Mouse (Mus musculus) small intestine, adult 2 months (tissue): ENCODE data around the gene Armc3. TPM values are rescaled to one million over a fixed set of nuclear protein-coding genes. Genes with fewer than 3 reads are reported as not detected.
"Not testable (repeated sequence)": the region's sequence is repeated elsewhere in the genome, so short reads cannot be mapped to it uniquely, and the experiment has no call there.

Experiments
- H3K27ac ChIP-seq: fragments of 200-500 bp; 2 replicates; pipeline ENCODE4 v1.5.1; 2012; ENCODE audit warnings: low read depth, low read length, control low read depth, inconsistent platforms; ENCODE audit not compliant: insufficient read depth
- H3K27me3 ChIP-seq: fragments of 200-500 bp; 2 replicates; pipeline ENCODE4 v1.6.1; 2012; ENCODE audit warnings: mild to moderate bottlenecking, moderate library complexity, low read length, inconsistent platforms; ENCODE audit not compliant: control insufficient read depth, insufficient read depth
- H3K36me3 ChIP-seq: fragments of 200-500 bp; 2 replicates; pipeline ENCODE4 v1.6.1; 2012; ENCODE audit warnings: mild to moderate bottlenecking, low read length, control low read depth, inconsistent platforms; ENCODE audit not compliant: control insufficient read depth, insufficient read depth
- H3K4me1 ChIP-seq: fragments of 200-500 bp; 2 replicates; pipeline ENCODE4 v1.6.1; 2012; ENCODE audit warnings: low read length, inconsistent platforms, mixed read lengths; ENCODE audit not compliant: control insufficient read depth, insufficient read depth, insufficient read length
- H3K4me3 ChIP-seq: fragments of 200-500 bp; 2 replicates; pipeline ENCODE4 v1.5.1; 2012; ENCODE audit warnings: low read depth, mild to moderate bottlenecking, control low read depth, inconsistent platforms, low read length, moderate library complexity
- CTCF ChIP-seq: fragments of 200-500 bp; IDR thresholded peaks from 2 replicates; pipeline ENCODE4 v1.5.1; 2012; ENCODE audit warnings: low read depth, mild to moderate bottlenecking, control low read depth, inconsistent platforms, low read length, moderate library complexity, mixed read lengths; ENCODE audit not compliant: insufficient replicate concordance, insufficient read length; ENCODE audit errors: extremely low read depth
- POLR2A ChIP-seq: fragments of 200-500 bp; IDR thresholded peaks from 2 replicates; pipeline ENCODE4 v1.6.1; 2012; ENCODE audit warnings: low read depth, mild to moderate bottlenecking, control low read depth, inconsistent platforms, low read length, moderate library complexity
- WGBS: fragments of 180-500 bp; shearing (Covaris S2); methylation state at CpG from one replicate; pipeline ENCODE4 v1.1.7; 2018; 5-methylcytosine and 5-hydroxymethylcytosine counted together
- polyA plus RNA-seq: library from polyadenylated mRNA; depleted of rRNA; stranded (reverse); fragments of >200 nt; gene quantifications from 2 replicates; pipeline ENCODE4 v1.2.3, GENCODE M21; 2012

Armc3 gene
- polyA plus RNA-seq, 1 experiment = not detected

DNA sequence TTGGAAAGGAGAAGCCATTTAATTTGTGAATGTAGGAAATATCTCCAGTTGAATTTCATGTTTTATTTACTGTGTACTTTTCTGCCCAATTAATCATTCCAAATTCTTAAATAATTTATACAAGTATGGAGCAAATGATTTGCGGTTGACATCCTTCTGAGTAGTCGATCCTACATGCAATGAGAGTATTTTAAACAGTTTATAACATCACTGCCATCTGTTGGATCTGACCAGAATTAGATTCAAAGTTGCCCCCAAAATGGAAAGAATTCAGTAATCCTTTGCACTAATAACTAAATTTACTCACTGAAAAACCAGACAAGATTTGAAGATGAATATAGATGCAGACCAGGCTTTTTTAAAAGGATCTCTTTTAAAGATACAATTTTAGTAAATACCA, 75.5 kb downstream of the Armc3 start:
- 55% methylated on average over 2 of the region's 2 CpGs for WGBS
- Histone ChIP-seq H3K27ac (no peak overlapping the region), H3K36me3 (no peaks in the 10 kb centered on the region), H3K4me3 (no peak overlapping the region), H3K4me1 (no peaks in the 10 kb centered on the region), H3K27me3 (no peaks in the 10 kb centered on the region; the same call in 1 of the 2 replicates)
- TF ChIP-seq POLR2A (no peak), CTCF (no peak)

DNA sequence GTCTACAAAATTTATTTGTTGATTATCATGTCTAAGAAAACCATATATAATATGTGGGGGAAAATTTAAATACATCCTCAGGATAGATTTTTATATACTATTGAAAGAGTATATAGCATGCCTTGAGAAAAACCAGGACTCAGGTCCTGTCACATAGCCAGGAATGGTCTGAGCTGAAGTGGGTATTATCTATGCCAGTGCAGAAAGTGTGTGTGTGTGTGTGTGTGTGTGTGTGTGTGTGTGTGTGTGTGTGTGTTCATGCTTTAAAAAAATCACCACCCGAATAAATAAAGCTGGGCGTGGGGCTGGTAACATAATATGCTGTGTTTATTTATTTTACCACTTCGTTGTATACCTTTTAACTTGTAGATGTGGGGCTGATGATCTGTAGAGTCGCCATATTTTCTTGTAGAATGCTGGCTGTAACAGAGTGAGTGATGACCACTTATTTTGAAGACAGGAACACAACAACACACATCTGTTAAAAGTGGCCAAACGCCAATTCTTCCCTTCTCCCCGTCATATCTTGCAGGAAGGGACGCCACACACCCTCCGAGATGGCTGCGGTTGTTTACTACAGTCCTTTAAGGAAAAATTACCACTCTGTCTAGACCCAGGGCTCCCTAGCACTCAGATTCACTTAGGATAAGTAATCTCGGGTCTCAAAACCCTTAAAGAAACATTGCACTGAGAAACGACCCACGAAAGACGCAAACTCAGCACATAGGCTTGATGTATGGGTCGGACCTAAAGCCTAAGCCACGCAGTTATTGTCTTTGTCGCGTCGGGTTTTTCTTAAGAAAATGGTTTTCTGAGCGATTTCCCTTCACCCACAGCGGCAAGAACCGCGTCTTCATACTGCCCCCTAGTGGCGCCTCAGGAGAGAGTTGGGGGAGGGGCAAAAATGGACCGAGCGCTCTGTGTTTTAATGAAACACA, 76.8 kb downstream of the Armc3 start:
- Histone ChIP-seq H3K27me3 (no peaks in the 10 kb centered on the region; the same call in 1 of the 2 replicates), H3K27ac (no peak overlapping the region), H3K4me3 (peak overlapping the region; percentile 39), H3K4me1 (no peaks in the 10 kb centered on the region), H3K36me3 (no peaks in the 10 kb centered on the region)
- 7% methylated on average over 25 of the region's 25 CpGs for WGBS
- TF ChIP-seq POLR2A = no peak
- peak; percentile 93 for TF ChIP-seq CTCF

DNA sequence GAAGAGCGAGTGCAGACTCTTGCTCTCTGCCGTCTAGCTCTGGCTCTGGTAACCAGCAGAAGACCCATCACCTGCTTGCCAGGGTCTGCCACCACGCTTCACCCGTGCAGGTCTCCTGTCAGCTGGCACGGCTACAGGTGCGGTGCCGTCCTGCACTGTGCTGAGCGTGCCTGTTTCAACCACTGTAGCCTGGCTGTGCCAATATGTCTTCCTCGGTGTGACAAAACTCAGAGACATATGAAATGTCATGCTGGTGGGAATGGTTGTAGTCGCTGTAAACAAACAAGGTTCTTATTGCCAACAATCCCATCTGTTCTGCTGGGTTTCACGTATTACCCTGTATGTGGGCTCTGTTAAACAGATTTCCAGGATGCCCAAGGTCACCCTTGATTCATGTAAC, 81.2 kb downstream of the Armc3 start:
- Histone ChIP-seq H3K27ac (no peak overlapping the region), H3K27me3 (no peaks in the 10 kb centered on the region), H3K36me3 (no peaks in the 10 kb centered on the region), H3K4me3 (no peak overlapping the region), H3K4me1 (no peaks in the 10 kb centered on the region)
- TF ChIP-seq POLR2A (no peak), CTCF (no peak)
- 81% methylated on average over 11 of the region's 11 CpGs for WGBS

DNA sequence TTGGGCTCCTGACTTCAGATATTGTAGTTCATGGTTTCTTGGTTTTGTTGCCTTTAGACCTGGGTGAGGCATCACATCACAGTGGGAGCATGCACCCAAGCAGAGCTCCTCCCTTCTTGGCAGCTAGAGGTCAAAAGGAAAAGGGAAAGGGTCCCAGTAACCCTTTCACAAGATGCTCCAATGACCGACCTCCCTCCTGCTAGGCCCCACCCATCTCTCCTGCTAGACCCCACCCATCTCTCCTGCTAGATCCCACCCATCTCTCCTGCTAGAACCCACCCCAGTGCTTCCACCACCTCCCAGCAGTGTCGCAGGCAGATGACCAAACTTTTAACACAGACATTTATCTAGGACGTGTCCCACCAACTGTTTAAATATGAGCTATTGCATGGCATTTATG, 93.3 kb downstream of the Armc3 start:
- TF ChIP-seq CTCF = no peak
- no peak for TF ChIP-seq POLR2A
- Histone ChIP-seq H3K4me1 (no peaks in the 10 kb centered on the region), H3K27ac (no peak overlapping the region), H3K4me3 (no peak overlapping the region), H3K36me3 (no peaks in the 10 kb centered on the region), H3K27me3 (no peaks in the 10 kb centered on the region)
- 53% methylated on average over 3 of the region's 3 CpGs for WGBS

DNA sequence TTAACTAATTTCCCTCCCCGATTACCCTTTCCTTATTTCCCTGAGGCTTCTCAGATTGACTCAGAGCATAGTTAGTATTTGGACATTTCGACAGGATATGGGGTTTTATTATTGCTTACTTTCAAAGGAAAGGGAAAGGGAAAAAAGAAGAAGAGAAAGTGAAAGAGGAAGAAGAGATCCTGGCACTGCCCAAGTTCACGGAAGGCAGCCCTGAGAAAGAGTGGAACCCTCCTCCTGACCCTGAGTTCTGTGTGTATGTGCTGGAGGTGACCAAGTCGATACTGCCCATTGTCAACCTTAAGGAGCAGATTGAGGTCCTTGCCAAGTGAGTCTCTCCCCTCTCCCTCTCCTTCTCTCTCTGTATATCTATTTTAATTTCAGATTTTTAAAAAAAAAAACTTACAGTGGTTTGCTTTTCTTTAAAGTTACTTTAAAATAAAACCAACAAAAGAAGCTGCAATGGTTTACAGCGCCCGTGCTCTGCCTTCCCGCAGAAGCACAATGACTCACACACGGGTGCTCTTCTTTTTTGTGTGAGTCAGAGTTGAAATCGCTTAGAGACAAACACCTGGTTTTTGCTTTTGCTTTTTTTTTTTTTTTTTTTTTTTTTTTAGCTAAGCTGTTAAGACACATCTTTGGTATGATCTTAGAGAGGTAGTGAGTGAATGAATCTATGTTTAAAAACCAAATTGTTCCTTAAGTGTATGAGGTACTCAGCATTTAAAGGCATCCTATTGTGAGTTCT, 101.4 kb downstream of the Armc3 start:
- no peak for TF ChIP-seq POLR2A
- TF ChIP-seq CTCF = no peak
- Histone ChIP-seq H3K4me1 (no peaks in the 10 kb centered on the region; the same call in 1 of the 2 replicates), H3K27ac (no peak overlapping the region), H3K36me3 (no peaks in the 10 kb centered on the region), H3K4me3 (peak overlapping the region; percentile 37; the same call in 1 of the 2 replicates), H3K27me3 (no peaks in the 10 kb centered on the region)
- 40% methylated on average over 9 of the region's 9 CpGs for WGBS

DNA sequence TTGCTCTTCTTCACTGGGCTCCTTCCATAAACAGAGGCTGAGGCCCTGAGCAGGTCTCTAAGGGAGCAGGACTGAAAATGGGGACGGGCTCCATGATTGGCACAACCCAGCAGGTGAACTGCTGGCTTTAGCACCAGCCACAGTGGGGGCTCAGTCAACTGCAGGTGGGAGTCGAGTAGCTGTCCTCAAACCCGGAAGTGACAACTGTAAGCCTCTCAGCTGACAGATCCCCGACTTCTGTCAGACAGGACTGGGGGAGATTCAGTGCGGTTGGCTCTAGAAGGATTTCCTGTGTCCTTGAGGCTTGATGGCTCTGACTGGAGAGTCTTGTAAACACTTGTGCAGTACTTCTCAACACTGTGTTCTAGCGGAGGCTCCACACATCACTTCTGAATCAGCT, 102.1 kb downstream of the Armc3 start:
- H3K27ac ChIP-seq = no peak overlapping the region
- 24% methylated on average over 6 of the region's 6 CpGs for WGBS

DNA sequence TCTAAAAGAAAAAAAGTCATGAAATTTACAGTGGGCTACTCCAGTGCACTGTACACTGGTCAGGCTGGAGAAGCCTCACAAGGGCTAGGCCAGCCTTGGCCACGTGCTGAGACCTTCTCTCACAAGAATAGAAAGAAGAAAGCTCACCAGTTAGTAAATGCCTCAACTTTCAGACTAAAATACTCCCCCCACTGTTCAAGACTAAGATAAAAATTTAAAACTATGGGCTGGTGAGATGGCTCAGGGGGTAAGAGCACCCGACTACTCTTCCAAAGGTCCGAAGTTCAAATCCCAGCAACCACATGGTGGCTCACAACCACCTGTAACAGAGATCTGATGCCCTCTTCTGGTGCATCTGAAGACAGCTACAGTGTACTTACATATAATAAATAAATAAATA, 104.0 kb downstream of the Armc3 start:
- 81% methylated on average over 3 of the region's 3 CpGs for WGBS
- H3K36me3 ChIP-seq, H3K4me1 ChIP-seq, H3K27ac ChIP-seq, H3K4me3 ChIP-seq, H3K27me3 ChIP-seq: not testable (repeated sequence)

More for the DNA sequence above, 102.1 kb downstream of the Armc3 start:
- no peaks in the 10 kb centered on the region for H3K27me3 ChIP-seq
- 0 out of 2 replicates have a peak overlapping the region, but pooled peaks have one; percentile 9 for H3K4me3 ChIP-seq
- H3K4me1 ChIP-seq = no peaks in the 10 kb centered on the region; the same call in 1 of the 2 replicates
- TF ChIP-seq CTCF = no peak
- no peak for TF ChIP-seq POLR2A
- no peaks in the 10 kb centered on the region for H3K36me3 ChIP-seq
